Mouse (Mus musculus): ENCODE results near the gene Fh1.

Gene Fh1

DNA sequence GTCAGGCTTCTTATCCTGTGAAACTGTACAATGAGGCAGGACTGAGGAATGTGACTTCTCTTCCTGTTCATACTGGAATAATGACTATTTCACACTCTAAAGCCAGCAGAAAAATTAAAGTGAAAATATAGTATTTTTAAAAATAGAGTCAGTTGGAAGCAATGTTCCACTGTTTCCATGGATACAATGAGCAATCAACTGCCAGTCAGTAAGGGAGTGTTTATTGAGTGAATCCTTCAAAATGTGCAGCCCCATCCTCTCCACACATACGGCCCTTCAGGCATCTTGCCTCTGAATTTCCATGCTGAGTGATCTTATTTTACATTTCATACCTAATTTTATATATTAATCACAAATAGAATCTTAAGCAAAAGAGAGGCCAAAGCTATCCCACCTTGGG, 74.8 kb downstream of the Fh1 start:
- peak; percentile 45 for DNase-seq (ENCODE audit: low read depth, low spot score)

Measured in brain, adult 2 months (tissue).